Mouse (Mus musculus): ENCODE data around the gene Ccdc84. TPM values are rescaled to one million over a fixed set of nuclear protein-coding genes. Genes with fewer than 3 reads are reported as not detected.

Gene Ccdc84
- polyA plus RNA-seq (2012; rRNA removed; ENCODE audit: low replicate concordance): 15.0 and 16.9 TPM in 2 replicates

DNA sequence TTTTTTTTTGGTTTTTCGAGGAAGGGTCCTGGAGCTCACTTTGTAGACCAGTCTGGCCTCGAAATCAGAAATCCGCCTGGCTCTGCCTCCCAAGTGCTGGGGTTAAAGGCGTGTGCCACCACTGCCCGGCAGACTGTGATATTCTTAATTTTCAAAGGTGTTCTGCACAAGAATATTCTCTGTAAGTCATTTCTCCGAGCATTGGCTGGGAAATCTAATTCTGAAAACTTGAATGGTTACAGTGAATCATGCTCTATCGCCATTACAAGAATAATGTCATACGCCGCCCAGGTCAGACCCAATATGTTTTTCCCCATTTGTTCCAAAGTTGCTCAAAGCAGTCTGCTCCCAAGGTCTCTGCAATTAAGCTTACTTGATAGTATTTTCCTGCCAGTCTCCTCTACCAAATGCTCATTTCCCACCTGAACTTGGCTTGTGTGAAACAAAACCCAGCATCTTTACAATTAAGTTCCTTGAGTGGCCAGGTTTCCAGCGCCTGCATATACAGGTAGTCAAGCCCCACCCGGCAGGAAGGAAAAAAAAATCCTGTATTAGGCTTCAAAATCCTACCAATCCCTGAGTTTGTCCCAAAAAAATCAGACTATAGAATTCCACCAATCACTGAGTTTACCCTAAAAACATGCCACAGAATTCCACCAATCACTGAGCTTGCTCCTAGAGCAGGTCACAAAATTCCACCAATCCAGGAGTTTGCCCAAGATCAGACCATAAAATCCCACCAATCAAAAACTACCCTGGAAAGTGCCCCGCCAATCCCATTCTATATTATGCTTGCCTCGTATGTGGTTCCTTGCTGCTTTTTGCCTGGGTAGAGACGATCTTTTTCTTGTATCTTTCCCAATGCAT lies at the start of gene Ccdc84:
Ccdc84 (minus strand) TSS at position 51 of the 867 bp plus-strand sequence.

DNA sequence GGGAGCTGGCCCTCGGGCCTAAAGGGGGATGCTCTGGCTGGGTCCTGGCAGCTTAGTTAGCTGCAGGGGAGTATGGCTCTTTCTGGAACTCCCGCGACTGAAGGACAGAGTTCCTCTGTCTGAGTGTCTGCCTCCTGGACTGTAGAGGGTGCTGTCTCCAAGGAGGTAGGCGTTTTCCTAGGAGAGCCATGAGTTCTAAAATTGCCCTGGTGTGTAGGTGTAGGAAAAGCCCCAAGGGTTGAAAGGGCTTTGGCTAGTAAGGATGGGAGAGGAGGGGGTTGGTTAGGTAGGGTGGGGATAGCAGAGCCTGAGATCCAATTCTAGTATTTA lies 36.5 kb upstream of the Ccdc84 start, which contains the start of gene Upk2:
Upk2 (minus strand) TSS at position 86 of the 330 bp plus-strand sequence.

DNA sequence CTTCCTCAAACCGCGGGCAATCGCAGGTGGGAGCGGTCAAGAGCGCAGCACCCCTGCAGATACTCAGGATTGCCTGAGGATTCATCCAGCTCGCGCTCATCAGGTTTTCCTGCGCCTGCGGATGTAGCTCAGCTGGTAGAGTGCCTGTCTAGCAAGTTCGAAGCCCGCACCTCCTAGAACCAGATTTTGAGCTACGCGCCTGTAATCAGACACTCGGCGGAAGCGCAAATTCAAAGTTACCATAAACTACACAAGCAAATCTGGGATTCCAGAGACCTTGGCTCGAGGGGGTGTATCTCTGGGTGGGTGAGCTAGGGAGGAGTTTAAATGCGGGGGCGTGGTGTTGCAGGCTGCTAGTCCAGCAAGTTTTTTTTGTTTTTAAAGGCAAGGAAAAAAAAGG lies 22.6 kb upstream of the Ccdc84 start, which contains the start of gene Foxr1:
Foxr1 (minus strand) TSS at position 176 of the 400 bp plus-strand sequence.

DNA sequence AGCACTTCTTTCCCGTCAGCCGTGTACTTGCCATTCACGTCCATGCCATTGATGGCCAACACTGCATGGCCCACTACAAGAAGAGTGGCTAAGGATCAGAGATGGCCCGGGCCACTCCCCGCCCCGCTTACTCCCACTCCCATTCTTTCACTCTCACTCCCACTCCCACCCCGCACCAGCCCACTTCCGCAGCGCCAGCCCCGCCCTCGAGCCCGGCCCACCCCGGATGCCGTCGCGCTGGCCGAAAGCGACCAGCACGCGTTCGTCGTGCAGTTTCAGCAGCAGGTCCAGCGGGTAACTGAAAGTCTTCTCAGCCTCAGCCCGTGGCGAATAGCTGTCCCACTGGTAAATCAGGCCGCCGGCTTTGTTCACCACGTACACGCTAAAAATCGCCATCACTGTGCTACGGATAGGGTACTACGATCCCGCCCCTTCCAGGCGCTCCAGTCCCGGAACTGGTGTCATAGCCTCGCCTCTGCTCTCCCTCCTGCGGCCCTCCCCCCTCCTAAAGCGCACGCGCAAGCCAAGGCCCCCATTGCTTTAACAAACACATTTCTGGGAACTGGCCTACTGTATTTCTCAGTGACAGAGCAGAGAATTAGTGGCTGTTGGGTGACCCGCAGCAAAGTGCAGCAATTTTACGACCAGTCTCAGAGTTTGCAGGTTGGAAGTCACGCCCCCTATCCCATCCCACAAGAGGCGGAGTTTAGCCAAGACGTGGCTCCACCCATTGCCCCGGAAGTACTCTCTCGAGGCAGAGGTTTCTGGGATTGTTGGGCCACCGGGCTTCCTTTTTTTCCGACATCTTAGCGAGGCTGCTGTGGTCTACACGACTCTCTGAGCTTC lies 11.2 kb downstream of the Ccdc84 start, which contains the start of the genes Rps25 and Trappc4:
Rps25 (plus strand) TSS at position 234 of the 846 bp plus-strand sequence.
Trappc4 (minus strand) TSS at position 695 of the 846 bp plus-strand sequence.

DNA sequence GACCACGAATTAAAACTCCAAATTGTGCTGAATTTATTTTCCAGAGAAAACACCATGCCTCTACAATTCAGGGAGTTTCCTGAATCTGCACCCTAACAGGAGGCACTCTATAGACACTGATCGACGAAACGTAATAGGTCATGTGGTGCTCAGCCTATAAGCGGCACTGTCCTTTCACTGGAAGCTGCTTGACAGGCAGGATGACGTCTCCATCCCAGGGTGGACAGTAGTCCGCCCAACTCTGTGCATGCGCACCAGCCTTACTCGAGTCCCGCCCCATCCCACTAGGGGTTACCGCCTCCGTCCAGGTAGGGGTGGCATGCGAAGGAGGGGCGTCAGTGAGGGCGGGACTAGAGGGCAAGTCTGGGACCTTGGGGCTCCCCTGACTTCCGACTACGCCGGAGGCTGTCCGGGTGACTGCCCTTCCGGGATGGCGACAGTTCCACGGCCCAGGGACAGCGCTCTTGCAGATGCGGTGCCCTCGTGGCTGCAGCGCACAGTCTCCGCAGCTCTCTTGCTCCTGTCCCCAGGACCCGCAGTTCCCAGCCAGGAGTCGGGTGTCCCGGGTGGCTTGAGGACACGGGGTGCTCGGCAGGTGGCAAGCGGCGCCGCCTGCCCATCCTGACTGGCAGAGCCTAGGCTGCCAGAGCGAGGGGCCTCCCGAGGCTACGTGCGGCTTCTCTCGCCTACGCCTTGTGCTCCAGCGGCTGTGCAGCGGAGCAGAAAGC lies 21.5 kb downstream of the Ccdc84 start, which contains the start of gene Slc37a4:
Slc37a4 (plus strand) TSS at position 169 of the 728 bp plus-strand sequence.

DNA sequence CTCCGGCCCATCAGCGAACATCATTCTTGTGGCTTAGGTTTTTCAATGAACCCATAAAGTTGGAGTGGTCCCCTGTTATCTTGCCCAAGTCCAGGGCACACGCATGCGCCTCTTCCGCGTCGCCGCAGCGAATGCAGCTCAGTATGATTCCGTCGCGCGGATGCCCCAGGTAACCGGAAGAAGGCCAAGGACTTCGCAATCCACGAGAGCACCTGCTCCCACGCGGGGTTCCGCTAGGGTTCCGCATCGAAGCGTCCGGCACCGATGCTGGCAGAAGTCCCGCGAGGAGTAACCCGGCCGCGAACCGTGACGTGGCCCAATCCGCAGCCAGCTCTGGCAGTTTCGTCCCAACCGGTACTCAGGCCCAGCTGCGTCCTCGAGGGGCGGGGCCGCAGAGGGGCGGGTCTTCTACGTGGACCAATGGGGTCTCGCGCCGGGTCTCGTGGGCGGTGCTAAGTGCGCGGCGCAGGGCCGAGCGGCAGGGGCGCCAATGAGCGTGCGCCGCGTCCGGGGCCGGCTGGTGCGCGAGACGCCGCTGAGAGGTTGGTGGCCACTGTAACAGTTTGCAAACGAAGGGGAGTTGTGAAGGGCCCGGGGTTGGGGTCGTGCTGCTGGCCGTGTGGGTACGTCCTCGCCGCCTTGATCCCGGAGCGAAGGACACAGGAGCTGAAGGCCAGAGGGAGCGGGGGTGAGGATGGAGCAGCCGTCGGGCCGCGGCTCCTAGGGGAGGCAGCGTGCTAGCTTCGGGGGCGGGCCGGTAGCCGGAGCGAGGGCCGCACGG lies 39.1 kb downstream of the Ccdc84 start, which contains the start of gene Hyou1:
Hyou1 (plus strand) TSS at position 437 of the 781 bp plus-strand sequence.

DNA sequence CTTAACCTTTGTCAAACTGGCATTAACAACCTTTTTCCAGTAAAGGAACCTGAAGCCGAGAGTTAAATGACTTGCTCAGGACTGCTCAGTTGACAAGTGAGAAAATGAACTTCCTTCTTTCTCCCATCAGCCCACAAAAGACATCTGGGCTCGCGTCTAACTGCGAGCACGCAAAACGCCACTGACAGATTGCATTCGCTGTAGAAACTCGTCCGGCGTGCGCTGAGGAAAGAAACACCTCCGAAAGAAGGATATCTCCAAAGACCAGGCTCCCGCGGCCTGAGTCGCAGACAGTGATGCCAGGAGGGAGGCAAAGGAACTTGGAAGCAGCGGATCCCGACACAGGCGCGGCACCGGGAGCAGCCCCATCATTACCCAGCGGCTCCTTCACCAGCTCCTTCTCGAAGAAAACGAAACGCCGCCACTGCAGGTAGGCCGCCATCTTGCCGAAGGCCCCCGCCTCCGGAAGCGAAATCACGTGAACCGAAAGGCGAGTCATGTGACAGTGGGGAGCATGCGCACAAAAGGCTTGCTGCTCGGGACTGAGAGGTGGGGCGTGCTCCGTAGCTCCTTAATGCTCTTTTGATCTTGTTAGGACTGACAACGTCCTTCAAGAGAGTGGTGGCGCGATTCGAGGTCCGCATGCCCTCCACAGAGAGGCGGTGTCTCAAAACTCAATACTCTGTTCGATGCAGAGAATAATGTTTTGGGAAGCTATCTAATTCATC lies 57.0 kb downstream of the Ccdc84 start, which contains the start of gene Vps11:
Vps11 (minus strand) TSS at position 481 of the 728 bp plus-strand sequence.

Other genes with a start within 250 kb of the Ccdc84 start
- 3.6 and 3.9 TPM in 2 replicates for gene Cbl, start 184.5 kb downstream of the Ccdc84 start, polyA plus RNA-seq (2012; rRNA removed; ENCODE audit: low replicate concordance)
- gene Ccdc153, start 177.9 kb downstream of the Ccdc84 start, polyA plus RNA-seq (2012; rRNA removed; ENCODE audit: low replicate concordance): not detected in 2 replicates
- gene Pdzd3, start 167.1 kb downstream of the Ccdc84 start, polyA plus RNA-seq (2012; rRNA removed; ENCODE audit: low replicate concordance): 10.0 and 25.1 TPM in 2 replicates
- gene Nlrx1, start 150.0 kb downstream of the Ccdc84 start, polyA plus RNA-seq (2012; rRNA removed; ENCODE audit: low replicate concordance): 4.2 and 5.8 TPM in 2 replicates
- gene Abcg4, start 130.0 kb downstream of the Ccdc84 start, polyA plus RNA-seq (2012; rRNA removed; ENCODE audit: low replicate concordance): 1.6 and 1.7 TPM in 2 replicates
- 14.2 and 16.9 TPM in 2 replicates for gene Hinfp, start 112.9 kb downstream of the Ccdc84 start, polyA plus RNA-seq (2012; rRNA removed; ENCODE audit: low replicate concordance)
- 158 and 249 TPM in 2 replicates for gene C2cd2l, start 98.3 kb downstream of the Ccdc84 start, polyA plus RNA-seq (2012; rRNA removed; ENCODE audit: low replicate concordance)
- gene Dpagt1, start 92.5 kb downstream of the Ccdc84 start, polyA plus RNA-seq (2012; rRNA removed; ENCODE audit: low replicate concordance): 40.0 and 42.8 TPM in 2 replicates
- 134 and 260 TPM in 2 replicates for gene H2afx, start 83.9 kb downstream of the Ccdc84 start, polyA plus RNA-seq (2012; rRNA removed; ENCODE audit: low replicate concordance)
- gene Hmbs, start 74.3 kb downstream of the Ccdc84 start, polyA plus RNA-seq (2012; rRNA removed; ENCODE audit: low replicate concordance): 35.1 and 44.5 TPM in 2 replicates
- 13.9 and 17.1 TPM in 2 replicates for gene Vps11, start 56.9 kb downstream of the Ccdc84 start, polyA plus RNA-seq (2012; rRNA removed; ENCODE audit: low replicate concordance)
- gene Hyou1, start 39.1 kb downstream of the Ccdc84 start, polyA plus RNA-seq (2012; rRNA removed; ENCODE audit: low replicate concordance): 42.8 and 52.8 TPM in 2 replicates
- gene Slc37a4, start 21.7 kb downstream of the Ccdc84 start, polyA plus RNA-seq (2012; rRNA removed; ENCODE audit: low replicate concordance): 40.0 and 85.7 TPM in 2 replicates
- gene Rps25, start 11.4 kb downstream of the Ccdc84 start, polyA plus RNA-seq (2012; rRNA removed; ENCODE audit: low replicate concordance): 30.8 and 41.9 TPM in 2 replicates
- gene Trappc4, start 11.0 kb downstream of the Ccdc84 start, polyA plus RNA-seq (2012; rRNA removed; ENCODE audit: low replicate concordance): 25.1 and 36.3 TPM in 2 replicates
- not detected in 2 replicates for gene Foxr1, start 22.6 kb upstream of the Ccdc84 start, polyA plus RNA-seq (2012; rRNA removed; ENCODE audit: low replicate concordance)
- 0.22 and 0.28 TPM in 2 replicates for gene Upk2, start 36.4 kb upstream of the Ccdc84 start, polyA plus RNA-seq (2012; rRNA removed; ENCODE audit: low replicate concordance)
- gene Bcl9l, start 64.3 kb upstream of the Ccdc84 start, polyA plus RNA-seq (2012; rRNA removed; ENCODE audit: low replicate concordance): 29.3 and 33.5 TPM in 2 replicates
- gene Cxcr5, start 143.3 kb upstream of the Ccdc84 start, polyA plus RNA-seq (2012; rRNA removed; ENCODE audit: low replicate concordance): 0.46 and 1.6 TPM in 2 replicates
- gene Ddx6, start 186.3 kb upstream of the Ccdc84 start, polyA plus RNA-seq (2012; rRNA removed; ENCODE audit: low replicate concordance): 3.0 and 3.7 TPM in 2 replicates

Measured in duodenum, adult 2 months (tissue).